Mouse (Mus musculus): Measurements from ENCODE around the gene Mafg.
"Not testable (repeated sequence)": the region's sequence is repeated elsewhere in the genome, so short reads cannot be mapped to it uniquely, and the experiment has no call there.

Mafg gene

GRCm38 (mm10) chr11:120583937-120584336 is 49.5 kb downstream of the Mafg start:
- DNase-seq: no peak

DNA sequence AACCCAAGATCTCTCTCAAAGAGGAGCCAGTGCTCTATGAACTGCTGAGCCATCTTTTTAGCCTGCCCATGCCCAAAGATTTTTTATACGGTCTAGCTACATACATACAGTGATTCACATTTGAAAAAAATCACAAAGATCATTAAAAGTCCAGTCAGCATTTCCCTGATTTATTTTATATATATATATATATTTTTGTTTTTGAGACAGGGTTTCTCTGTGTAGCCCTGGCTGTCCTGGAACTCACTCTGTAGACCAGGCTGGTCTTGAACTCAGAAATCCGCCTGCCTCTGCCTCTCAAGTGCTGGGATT is 50.5 kb downstream of the Mafg start:
- not testable (repeated sequence) for DNase-seq

GRCm38 (mm10) chr11:120582268-120582981 is 51.0 kb downstream of the Mafg start:
- peak; percentile 46 for DNase-seq

DNA sequence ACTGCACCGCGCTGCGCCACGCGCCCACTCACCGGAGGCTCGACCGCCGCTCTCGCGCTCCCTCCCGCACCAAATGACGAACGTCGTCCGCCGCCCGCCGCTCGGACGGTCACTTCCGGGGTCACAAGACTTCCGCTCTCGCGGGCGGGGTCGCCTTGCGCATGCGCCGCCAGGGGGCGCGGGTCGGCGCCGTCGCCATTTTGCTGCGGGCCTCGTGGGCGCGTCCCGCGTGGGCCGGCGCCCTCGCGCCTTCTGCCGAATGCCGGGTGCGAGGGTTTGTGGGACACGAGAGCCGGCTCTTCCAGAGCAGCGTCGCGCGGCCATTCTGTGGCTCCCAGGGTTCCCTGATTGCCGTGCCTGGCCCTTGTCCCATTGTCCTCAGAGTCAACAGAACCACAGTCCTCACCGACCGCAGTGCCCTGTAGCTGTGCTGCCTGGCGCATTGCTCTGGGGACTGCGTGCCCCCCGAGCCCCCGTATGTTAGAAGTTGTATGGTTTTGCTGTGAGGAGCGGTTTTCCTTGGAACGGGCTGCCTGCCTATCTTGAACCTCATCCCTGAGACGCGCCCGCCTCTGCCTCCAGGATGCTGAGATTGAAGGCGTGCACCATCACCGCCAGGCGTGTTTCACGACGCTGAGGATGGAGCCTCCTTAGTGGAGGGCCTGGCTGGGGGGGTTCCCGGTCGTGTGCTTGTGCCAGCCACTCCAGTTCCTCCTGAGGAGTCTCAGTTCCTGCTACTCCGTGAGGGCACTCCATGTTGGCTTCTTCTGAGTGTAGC is 51.7 kb downstream of the Mafg start, which contains the start of gene Arhgdia:
Gene Arhgdia, minus strand, starts transcription at position 135 of the 778 bp plus-strand sequence.
- DNase-seq: peak; percentile 91

- DNase-seq: peak; percentile 52
These were observed 52.5 kb downstream of the Mafg start for GRCm38 (mm10) chr11:120580871-120581331.

- DNase-seq: peak; percentile 48
These were observed 53.2 kb downstream of the Mafg start for GRCm38 (mm10) chr11:120580190-120580589.

DNA sequence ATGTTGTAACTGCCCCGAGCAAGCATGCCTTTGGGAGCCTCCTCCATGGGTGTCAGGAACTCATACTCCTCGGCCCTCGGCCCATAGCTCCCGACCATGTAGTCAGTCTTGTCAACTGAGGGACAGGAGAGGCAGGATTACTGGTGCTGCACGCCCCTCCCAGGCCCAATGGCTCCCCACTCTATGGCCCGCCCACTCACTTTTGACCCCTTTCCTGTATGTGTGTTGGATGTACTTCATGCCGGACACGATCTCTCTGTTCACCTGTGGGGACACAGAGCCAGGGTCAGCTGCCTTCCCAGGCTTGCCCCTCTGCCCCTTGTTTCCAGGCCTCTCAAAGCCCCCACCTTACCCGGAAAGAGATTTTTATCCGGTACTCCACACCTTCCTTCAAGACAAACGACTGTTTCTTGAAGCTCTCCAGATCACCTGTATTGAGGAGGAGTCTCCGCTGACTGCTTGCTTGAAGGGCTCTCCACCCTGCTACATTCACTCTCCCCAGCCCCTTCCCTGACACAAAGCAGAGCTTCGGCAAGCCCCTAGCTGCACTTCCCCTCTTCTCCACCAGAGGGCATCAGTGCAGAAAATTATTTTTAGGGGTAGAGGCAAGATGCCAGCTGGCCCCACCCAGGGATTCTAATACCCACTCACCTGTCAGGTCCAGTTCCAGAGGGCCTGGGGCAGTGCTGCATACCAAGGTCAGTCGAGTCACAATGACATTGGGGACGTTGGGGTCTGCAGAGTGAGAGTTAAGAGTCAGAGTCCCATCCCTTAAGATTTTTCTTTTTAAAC is 53.9 kb downstream of the Mafg start:
- DNase-seq: peak; percentile 76

- peak; percentile 28 for DNase-seq
These were observed 54.6 kb downstream of the Mafg start for GRCm38 (mm10) chr11:120578694-120579243.

DNA sequence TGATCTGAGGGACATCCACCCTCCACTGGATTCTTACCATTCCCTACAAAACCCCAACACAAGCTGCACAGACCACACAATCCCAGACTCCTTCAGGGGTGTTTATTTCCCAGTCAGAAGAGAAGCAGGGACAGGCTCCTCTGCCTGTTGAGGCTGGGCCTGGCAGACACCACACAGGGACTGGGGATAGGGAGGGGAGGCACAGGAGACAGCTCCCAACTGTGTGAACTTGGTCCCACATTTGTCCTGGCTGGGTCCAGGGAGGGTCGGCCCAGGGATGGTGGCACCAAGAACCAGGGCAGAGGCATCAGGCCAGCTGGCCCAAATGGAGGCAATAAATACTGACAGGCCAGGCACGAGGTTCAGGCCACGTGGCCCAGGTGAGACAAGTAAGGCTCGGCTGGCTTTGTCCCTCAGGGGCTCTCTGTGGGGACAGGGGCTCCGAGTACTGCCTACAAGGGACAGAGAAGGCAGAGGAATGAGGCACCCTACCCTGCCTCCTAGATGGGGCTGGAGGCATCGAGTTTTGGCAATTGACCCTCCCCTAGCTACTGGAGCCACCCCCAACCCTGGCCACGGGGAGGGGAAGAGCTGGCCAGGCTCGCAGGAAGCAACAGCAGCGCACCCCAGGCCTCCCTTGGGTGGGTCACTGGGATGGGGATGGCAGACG is 55.2 kb downstream of the Mafg start:
- peak; percentile 65 for DNase-seq

GRCm38 (mm10) chr11:120577211-120578023 is 56.0 kb downstream of the Mafg start:
- DNase-seq: peak; percentile 54

DNA sequence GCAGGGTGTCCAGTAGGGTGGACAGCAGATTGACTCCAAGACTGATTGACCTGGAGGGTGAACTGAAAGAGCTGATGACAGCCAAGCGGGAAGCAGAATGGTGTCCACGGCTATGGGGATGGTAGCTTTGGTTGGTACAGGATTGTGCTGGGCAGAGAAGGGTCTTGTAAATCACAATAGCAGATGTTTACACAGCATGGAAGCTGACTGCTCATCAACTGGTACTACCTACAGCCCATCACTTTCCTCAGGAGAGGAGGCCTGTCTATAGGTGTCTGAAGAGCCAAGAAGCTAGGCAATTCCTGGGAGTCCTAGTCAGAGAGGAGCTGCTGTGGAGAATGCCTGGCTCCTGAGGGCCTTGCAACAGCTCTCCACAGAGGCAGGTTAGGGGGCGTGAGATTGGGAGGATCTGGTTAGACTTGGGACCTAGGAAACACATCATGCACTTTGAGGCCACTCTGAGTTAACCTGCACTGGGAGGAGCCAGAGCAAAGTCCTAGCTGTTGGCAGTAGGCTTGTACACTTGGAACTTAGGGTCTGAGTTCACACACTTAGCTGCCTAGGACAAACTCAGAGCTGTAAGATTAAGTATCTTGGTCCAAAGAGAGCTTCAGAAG is 56.9 kb downstream of the Mafg start:
- DNase-seq: peak; percentile 76

GRCm38 (mm10) chr11:120575940-120576339 is 57.5 kb downstream of the Mafg start:
- DNase-seq: no peak
